Comparison of ENCODE assay signal across 7 mouse cellular contexts in genomic region chr13:57476700-57477099, GRCm38 (mm10).
DNase-seq lines count a peak whose midpoint lies in the region.

No protein-coding gene starts in this region.

- DNase-seq in left cerebral cortex, adult 11 months (ENCODE audit: low spot score) = peak; percentile 43
- no peak for DNase-seq in left cerebral cortex, adult 8-10 months (ENCODE audit: low spot score in 2 of 2)
- DNase-seq in adrenal gland, postnatal 25 days = peak; percentile 31
- peak; percentile 45 for DNase-seq in cerebellum, adult 9-11 months
- peak; percentile 74 for DNase-seq in layer of hippocampus, adult 11-12 months (ENCODE audit: low spot score)
- peak; percentile 45 to 66 for DNase-seq in right cerebral cortex, postnatal 10 days (ENCODE audit: low spot score in 2 of 2)
- no peak for DNase-seq in thymus, postnatal 25 days

Comparison
In these comparisons a context has a peak if more than half of its experiments do, and no peak if none do; other contexts are left out.
1. DNase-seq: peak in left cerebral cortex, adult 11 months (single experiment), adrenal gland, postnatal 25 days (single experiment), cerebellum, adult 9-11 months (single experiment), layer of hippocampus, adult 11-12 months (single experiment) and right cerebral cortex, postnatal 10 days (2 of 2); none in left cerebral cortex, adult 8-10 months (0 of 2) and thymus, postnatal 25 days (single experiment).